Mouse (Mus musculus) cerebellum, adult 2 months (tissue): ENCODE data around the gene H60b. TPM values are rescaled to one million over a fixed set of nuclear protein-coding genes. Genes with fewer than 3 reads are reported as not detected.
A peak's percentile ranks its signal among the peaks of the same experiment; 100 is the strongest.
"Not testable (repeated sequence)": the region's sequence is repeated elsewhere in the genome, so short reads cannot be mapped to it uniquely, and the experiment has no call there.

Source experiments
- DNase-seq, 2 experiments: peaks; one replicate each; pipeline ENCODE4 v3.0.0; 2021
- H3K27ac ChIP-seq: fragments of 200-500 bp; 2 replicates; pipeline ENCODE4 v1.5.1; 2012; ENCODE audit warnings: low read length, control low read depth, inconsistent platforms; ENCODE audit not compliant: insufficient read depth
- H3K27me3 ChIP-seq: fragments of 200-500 bp; 2 replicates; pipeline ENCODE4 v1.6.1; 2012; ENCODE audit warnings: inconsistent platforms, mild to moderate bottlenecking, low read length, moderate library complexity; ENCODE audit not compliant: control insufficient read depth, insufficient read depth
- H3K4me1 ChIP-seq: fragments of 200-500 bp; 2 replicates; pipeline ENCODE4 v1.6.1; 2011; ENCODE audit warnings: low read length; ENCODE audit not compliant: control insufficient read depth, insufficient read depth
- H3K4me3 ChIP-seq: fragments of 200-500 bp; replicated peaks from 2 replicates; pipeline ENCODE3; 2011; ENCODE audit warnings: mild to moderate bottlenecking, low read depth, low read length, control low read depth; ENCODE audit not compliant: insufficient read depth
- CTCF ChIP-seq: fragments of 200-500 bp; IDR thresholded peaks from 2 replicates; pipeline ENCODE4 v1.5.1; 2011; ENCODE audit warnings: low read depth, mild to moderate bottlenecking, control low read depth, low read length, moderate library complexity, borderline replicate concordance; ENCODE audit not compliant: insufficient read depth
- POLR2A ChIP-seq: fragments of 200-500 bp; IDR thresholded peaks from 2 replicates; pipeline ENCODE4 v1.6.1; 2011; ENCODE audit warnings: low read length, control low read depth, borderline replicate concordance; ENCODE audit not compliant: insufficient read depth
- WGBS: fragments of 180-500 bp; shearing (Covaris S2); methylation state at CpG from one replicate; pipeline ENCODE4 v1.1.7; 2018; 5-methylcytosine and 5-hydroxymethylcytosine counted together
- polyA plus RNA-seq: library from polyadenylated mRNA; depleted of rRNA; stranded (reverse); fragments of >200 nt; gene quantifications from 2 replicates; pipeline ENCODE4 v1.2.3, GENCODE M21; 2012

The H60b gene
- polyA plus RNA-seq, 1 experiment = 0.38 TPM

- H3K4me3 ChIP-seq, H3K27me3 ChIP-seq, DNase-seq, H3K27ac ChIP-seq, H3K4me1 ChIP-seq: not testable (repeated sequence)
- WGBS = no CpG with 5 or more reads among the region's 2 CpGs
Measured at GRCm38 (mm10) chr10:22202784-22203583, 44.6 kb downstream of the H60b start.

GRCm38 (mm10) chr10:22206443-22206842 is 48.1 kb downstream of the H60b start:
- H3K4me3 ChIP-seq, H3K27ac ChIP-seq, H3K4me1 ChIP-seq, DNase-seq, H3K27me3 ChIP-seq: not testable (repeated sequence)
- WGBS = 36% methylated on average over 1 of the region's 1 CpGs

GRCm38 (mm10) chr10:22212012-22212696 is 53.8 kb downstream of the H60b start:
- 9% methylated on average over 8 of the region's 11 CpGs for WGBS
- H3K27ac ChIP-seq, H3K27me3 ChIP-seq, H3K4me1 ChIP-seq, H3K4me3 ChIP-seq: not testable (repeated sequence)
- peak in 1 of 2 experiments; percentile 10 for DNase-seq

- H3K27ac ChIP-seq, H3K27me3 ChIP-seq, H3K4me1 ChIP-seq, DNase-seq, H3K4me3 ChIP-seq: not testable (repeated sequence)
- WGBS = no CpG with 5 or more reads among the region's 7 CpGs
Measured at GRCm38 (mm10) chr10:22223474-22224349, 65.3 kb downstream of the H60b start.

- Histone ChIP-seq H3K4me1 (no peaks in the 10 kb centered on the region), H3K4me3 (no peak overlapping the region), H3K27ac (no peak overlapping the region), H3K27me3 (no peaks in the 10 kb centered on the region)
- TF ChIP-seq CTCF = no peak
- no peak for TF ChIP-seq POLR2A
- DNase-seq = no peak
- WGBS = 94% methylated on average over 8 of the region's 8 CpGs
Measured at GRCm38 (mm10) chr10:22265060-22265459, 106.7 kb downstream of the H60b start.

- H3K27me3 ChIP-seq, H3K4me3 ChIP-seq, DNase-seq, H3K4me1 ChIP-seq, H3K27ac ChIP-seq: not testable (repeated sequence)
- WGBS = 5% methylated on average over 6 of the region's 8 CpGs
Measured at GRCm38 (mm10) chr10:22270879-22271786, 112.7 kb downstream of the H60b start.

- not testable (repeated sequence) for DNase-seq, H3K27me3 ChIP-seq, H3K4me3 ChIP-seq, H3K4me1 ChIP-seq, H3K27ac ChIP-seq
- WGBS = under 1% methylated on average over 37 of the region's 37 CpGs
Measured at GRCm38 (mm10) chr10:22272914-22273683, 114.7 kb downstream of the H60b start.
